Mouse (Mus musculus): ENCODE measurements around the gene Aldh9a1.

- no peak for TF ChIP-seq CTCF (IDR thresholded peaks at IDR 0.05)
- no peak for TF ChIP-seq EP300 (IDR thresholded peaks at IDR 0.05)
These were observed 42.3 kb downstream of the Aldh9a1 start for GRCm38 (mm10) chr1:167392031-167392640.

All from lung, postnatal 0 days (tissue).